Mouse (Mus musculus) leukemia stem cell, adult 10-12 weeks (primary cell): Measurements from ENCODE around the gene Pelp1. TPM values are rescaled to one million over a fixed set of nuclear protein-coding genes. Genes with fewer than 3 reads are reported as not detected.

Experiments used
- polyA plus RNA-seq: library from polyadenylated mRNA; stranded (reverse); fragments of >175 nt; gene quantifications from 2 replicates; pipeline ENCODE4 v1.2.3, GENCODE M21; 2012; ENCODE audit warnings: low replicate concordance

Gene Pelp1
- polyA plus RNA-seq, result 84.1 and 130 TPM in 2 replicates

DNA sequence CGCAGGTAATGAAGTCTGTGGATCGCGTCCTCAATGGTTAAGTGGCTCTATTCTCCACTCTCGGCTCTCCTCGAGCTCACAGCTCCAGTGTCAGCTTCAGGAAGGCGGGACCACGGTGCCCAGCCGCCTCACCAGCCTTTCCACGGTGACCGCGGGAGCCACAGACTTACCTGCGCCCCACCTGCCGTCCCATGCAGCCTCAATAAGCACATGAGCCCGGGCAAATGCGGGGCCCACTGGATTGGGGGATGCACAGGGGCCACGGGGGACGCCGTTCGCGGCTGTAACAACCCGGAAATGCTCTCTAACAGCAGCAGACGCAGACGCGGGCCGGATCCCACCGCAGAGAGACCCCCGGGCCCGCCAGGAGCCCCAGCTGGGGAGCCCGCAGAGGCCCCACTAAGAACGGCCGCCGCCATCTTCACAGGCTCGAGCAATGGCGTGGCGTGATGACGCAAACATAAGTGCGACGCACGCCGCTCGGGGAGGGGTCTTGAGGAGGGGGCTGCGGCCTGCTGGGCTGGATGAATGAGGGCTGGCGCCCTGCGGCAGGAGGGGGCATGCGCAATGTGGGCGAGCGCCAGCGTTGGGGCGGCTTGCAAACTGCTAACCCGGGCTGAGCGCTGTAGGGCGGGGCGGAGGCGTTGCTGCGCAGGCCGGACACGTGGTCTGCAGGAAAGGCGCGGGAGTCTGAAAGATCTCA, at the start of gene Pelp1:
TSS of gene Pelp1 (minus strand) at position 438 of the 703 bp plus-strand sequence.

GRCm38 (mm10) chr11:70458688-70459600, 49.1 kb upstream of the Pelp1 start, which contains the start of gene Zmynd15:
Zmynd15 (plus strand) TSS chr11:70459433.

DNA sequence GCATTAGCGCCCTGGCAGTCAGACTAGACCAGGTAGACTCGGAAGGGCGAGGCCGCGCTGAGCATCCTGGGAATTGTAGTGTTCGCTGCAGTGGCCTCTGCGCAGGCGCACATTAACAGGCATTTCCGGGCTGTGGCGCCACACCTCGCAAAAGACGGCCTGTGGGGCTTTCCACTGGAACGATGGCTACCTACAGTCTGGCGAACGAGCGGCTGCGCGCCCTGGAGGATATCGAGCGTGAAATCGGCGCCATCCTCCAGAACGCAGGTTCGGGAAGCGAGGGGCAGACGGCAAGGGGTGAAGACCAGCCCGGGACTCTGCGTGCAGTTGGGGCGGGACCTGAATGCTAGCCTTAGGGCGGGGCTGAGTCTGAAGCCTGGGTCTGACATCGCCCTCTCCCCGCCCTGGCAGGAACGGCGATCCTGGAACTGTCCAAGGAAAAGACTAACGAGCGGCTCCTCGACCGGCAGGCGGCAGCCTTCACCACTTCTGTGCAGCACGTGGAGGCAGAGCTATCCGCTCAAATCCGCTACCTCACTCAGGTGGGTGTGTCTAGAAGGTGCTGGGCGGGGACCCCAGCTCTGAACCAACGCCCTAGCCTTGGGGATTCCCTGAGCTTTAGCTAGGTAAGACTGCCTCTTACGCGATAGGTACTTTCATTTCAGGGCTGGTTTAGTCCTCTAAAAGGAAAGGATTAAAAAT, 42.1 kb upstream of the Pelp1 start, which contains the start of gene Med11:
TSS of gene Med11 (plus strand) at position 123 of the 702 bp plus-strand sequence.

DNA sequence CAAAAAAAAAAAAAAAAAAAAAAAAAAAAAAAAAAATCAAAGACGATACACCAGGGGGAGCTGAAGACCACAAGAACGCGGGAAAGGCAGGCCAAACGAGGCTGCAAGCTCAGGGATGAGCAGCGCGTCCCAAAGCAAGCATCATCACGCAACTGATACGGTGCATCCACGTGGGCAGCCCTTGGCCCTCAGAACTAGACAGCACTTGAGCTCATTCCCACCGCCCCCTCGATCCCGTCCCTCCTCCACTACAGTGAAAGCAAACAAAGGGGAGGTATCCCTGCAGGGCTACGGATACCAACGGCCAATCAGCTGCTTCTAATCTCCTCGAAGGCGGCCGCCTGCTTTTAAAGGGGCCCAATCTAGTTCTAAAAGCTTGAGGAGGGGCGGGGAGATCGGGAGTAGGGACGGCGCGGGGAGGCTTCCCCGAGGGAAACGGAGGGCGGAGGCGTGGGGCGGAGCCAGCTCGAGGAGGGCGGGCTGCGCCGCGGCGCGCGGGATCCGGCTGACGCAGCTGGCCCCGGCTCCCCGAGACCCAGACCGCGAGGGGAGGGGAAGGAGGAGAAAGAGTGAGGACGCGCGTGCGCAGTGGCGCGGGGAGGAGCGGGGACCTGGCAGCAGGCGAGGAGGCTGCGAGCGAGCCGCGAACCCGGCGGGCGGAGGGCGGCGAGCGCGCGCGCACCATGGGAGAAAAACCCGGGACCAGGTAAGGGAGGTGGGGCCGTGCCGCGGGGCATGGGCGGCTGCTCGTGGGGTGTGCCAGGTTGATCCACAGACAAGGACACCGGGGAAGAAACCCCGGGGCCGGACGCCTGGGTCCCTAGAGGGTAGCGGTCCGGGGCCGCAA, 22.4 kb upstream of the Pelp1 start, which contains the start of gene Arrb2:
TSS of gene Arrb2 (plus strand) at position 588 of the 847 bp plus-strand sequence.

GRCm38 (mm10) chr11:70351868-70352267, 58.0 kb downstream of the Pelp1 start, which contains the start of gene Alox15:
Alox15 (minus strand) TSS chr11:70352031.

Other genes with a start within 250 kb of the Pelp1 start
- gene Slc16a11, start 197.3 kb downstream of the Pelp1 start, polyA plus RNA-seq, result 0.42 TPM in 1 of 2 replicates, not detected in the other
- gene Slc16a13, start 189.0 kb downstream of the Pelp1 start, polyA plus RNA-seq, result 3.8 and 9.0 TPM in 2 replicates
- gene Bcl6b, start 180.2 kb downstream of the Pelp1 start, polyA plus RNA-seq, result 1.2 and 1.5 TPM in 2 replicates
- gene 0610010K14Rik, start 172.1 kb downstream of the Pelp1 start, polyA plus RNA-seq, result 33.6 and 74.0 TPM in 2 replicates
- 2.5 and 3.1 TPM in 2 replicates for gene Gm21988, start 170.2 kb downstream of the Pelp1 start, polyA plus RNA-seq
- 27.1 and 102 TPM in 2 replicates for gene Rnasek, start 170.2 kb downstream of the Pelp1 start, polyA plus RNA-seq
- gene Alox12, start 154.7 kb downstream of the Pelp1 start, polyA plus RNA-seq, result 0.75 TPM in 1 of 2 replicates, not detected in the other
- gene Alox12e, start 87.4 kb downstream of the Pelp1 start, polyA plus RNA-seq, result not detected in 2 replicates
- gene Alox15, start 58.0 kb downstream of the Pelp1 start, polyA plus RNA-seq, result 0.35 and 0.56 TPM in 2 replicates
- gene Arrb2, start 22.6 kb upstream of the Pelp1 start, polyA plus RNA-seq, result 187 and 287 TPM in 2 replicates
- gene Med11, start 41.9 kb upstream of the Pelp1 start, polyA plus RNA-seq, result 6.5 and 33.1 TPM in 2 replicates
- 1.6 TPM in 2 replicates for gene Zmynd15, start 49.4 kb upstream of the Pelp1 start, polyA plus RNA-seq
- 0.86 and 2.0 TPM in 2 replicates for gene Cxcl16, start 50.0 kb upstream of the Pelp1 start, polyA plus RNA-seq
- not detected in 2 replicates for gene Tm4sf5, start 95.2 kb upstream of the Pelp1 start, polyA plus RNA-seq
- gene Vmo1, start 104.6 kb upstream of the Pelp1 start, polyA plus RNA-seq, result not detected in 2 replicates
- gene Gltpd2, start 109.2 kb upstream of the Pelp1 start, polyA plus RNA-seq, result not detected in 2 replicates
- 51.2 and 127 TPM in 2 replicates for gene Psmb6, start 115.3 kb upstream of the Pelp1 start, polyA plus RNA-seq
- gene Gm40193, start 122.9 kb upstream of the Pelp1 start, polyA plus RNA-seq, result not detected in 2 replicates
- 0.79 and 2.3 TPM in 2 replicates for gene Pld2, start 130.0 kb upstream of the Pelp1 start, polyA plus RNA-seq
- 80.3 and 81.9 TPM in 2 replicates for gene Mink1, start 152.8 kb upstream of the Pelp1 start, polyA plus RNA-seq
- gene 4930544D05Rik, start 205.8 kb upstream of the Pelp1 start, polyA plus RNA-seq, result not detected in 2 replicates
- 0.54 and 1.8 TPM in 2 replicates for gene Chrne, start 209.2 kb upstream of the Pelp1 start, polyA plus RNA-seq
- 17.4 and 31.1 TPM in 2 replicates for gene Gp1ba, start 229.1 kb upstream of the Pelp1 start, polyA plus RNA-seq
- 52.5 and 175 TPM in 2 replicates for gene Rnf167, start 237.2 kb upstream of the Pelp1 start, polyA plus RNA-seq
- 28.6 and 32.9 TPM in 2 replicates for gene Slc25a11, start 237.4 kb upstream of the Pelp1 start, polyA plus RNA-seq
- gene Pfn1, start 244.6 kb upstream of the Pelp1 start, polyA plus RNA-seq, result 3,216 and 5,291 TPM in 2 replicates
- gene Eno3, start 247.2 kb upstream of the Pelp1 start, polyA plus RNA-seq, result 8.0 and 15.4 TPM in 2 replicates